Mouse (Mus musculus) liver, embryonic 14.5 days (tissue): ENCODE results near the gene Bcl2a1d.
"Not testable (repeated sequence)": the region's sequence is repeated elsewhere in the genome, so short reads cannot be mapped to it uniquely, and the experiment has no call there.

Experiments
- CTCF ChIP-seq: IDR thresholded peaks from 2 replicates; pipeline ENCODE4 v1.5.1; 2016; ENCODE audit warnings: antibody characterized with exemption, low read depth, control low read depth
- EP300 ChIP-seq: IDR thresholded peaks from 2 replicates; pipeline ENCODE4 v1.6.1; 2016; ENCODE audit warnings: antibody characterized with exemption, low read depth

DNA sequence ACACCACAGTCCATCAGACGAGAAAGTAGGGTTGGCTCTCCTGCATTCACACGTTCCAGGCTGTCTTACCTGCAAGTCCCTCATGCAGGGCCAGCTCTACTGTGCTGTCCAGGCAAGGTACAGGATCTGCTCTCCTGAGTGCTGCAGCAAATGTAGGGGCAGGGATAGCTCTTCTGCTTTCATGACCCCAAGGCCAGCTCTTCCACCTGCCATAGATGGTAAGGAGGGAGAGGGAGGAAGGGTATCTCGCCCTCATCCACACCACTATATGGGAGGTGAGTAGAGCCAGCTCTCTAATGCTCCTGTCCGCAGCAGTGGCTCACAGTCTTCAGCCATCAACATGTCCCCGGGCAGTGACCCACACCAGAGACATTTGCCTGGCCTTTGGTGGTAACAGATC, 37.8 kb upstream of the Bcl2a1d start:
- TF ChIP-seq EP300, CTCF: not testable (repeated sequence)
